Mouse (Mus musculus): Measurements from ENCODE around the gene Gpt2. TPM values are rescaled to one million over a fixed set of nuclear protein-coding genes. Genes with fewer than 3 reads are reported as not detected.
A peak's percentile ranks its signal among the peaks of the same experiment; 100 is the strongest.

The Gpt2 gene
- total RNA-seq, 1 experiment, result 31.9 TPM

GRCm38 (mm10) chr8:85555181-85556145 is 63.1 kb downstream of the Gpt2 start, which contains the start of gene Dnaja2:
Gene Dnaja2, minus strand, starts transcription at chr8:85555344.
- Histone ChIP-seq H3K9me3 (ENCODE audit: control insufficient read depth, insufficient read depth, low read depth, low read length) (no peaks in the 10 kb centered on the region), H3K36me3 (ENCODE audit: control insufficient read depth, insufficient read depth, low read length, poor library complexity, severe bottlenecking) (peaks cover 11% of the 10 kb centered on the region), H3K27ac (ENCODE audit: insufficient read depth, low read depth, low read length, poor library complexity, severe bottlenecking) (peak within 1 kb of the TSS; percentile 98), H3K9ac (ENCODE audit: insufficient read depth, low read depth, low read length, poor library complexity, severe bottlenecking) (peak within 1 kb of the TSS; percentile 100), H3K4me1 (ENCODE audit: control insufficient read depth in 2 of 2, insufficient read depth in 2 of 2, low read length in 2 of 2, poor library complexity in 1 of 2) (peaks cover 2 to 3% of the 10 kb centered on the region in 2 experiments; a peak in 2 of 4 replicates), H3K4me3 (ENCODE audit: insufficient read depth in 1 of 2, low read depth in 1 of 2, low read length in 2 of 2, poor library complexity in 1 of 2, severe bottlenecking in 1 of 2) (peak within 1 kb of the TSS; percentile 75 to 100)
- in situ Hi-C loops (cut with MboI; ENCODE audit: low sequenced_read_pairs in 2 of 2, unreplicated experiment in 2 of 2), result no loop called here
- TF ChIP-seq ZNF384 (IDR thresholded peaks at IDR 0.05; ENCODE audit: low read depth, low read length) (no peak), CHD2 (IDR thresholded peaks at IDR 0.05; ENCODE audit: low read depth, low read length) (peak; percentile 24; the same call in 1 of the 2 replicates), HCFC1 (IDR thresholded peaks at IDR 0.05; ENCODE audit: borderline replicate concordance, insufficient read depth, low read length) (peak; percentile 79; the same call in 1 of the 2 replicates), ZC3H11A (IDR thresholded peaks at IDR 0.05; ENCODE audit: borderline replicate concordance, low read depth, low read length) (no peak)
- DNase-seq (ENCODE audit: low read depth, low spot score), result peak; percentile 65

- Histone ChIP-seq H3K4me1 (ENCODE audit: control insufficient read depth in 2 of 2, insufficient read depth in 2 of 2, low read length in 2 of 2, poor library complexity in 1 of 2) (peaks cover 2 to 3% of the 10 kb centered on the region in 2 experiments; a peak in 2 of 4 replicates), H3K4me3 (ENCODE audit: insufficient read depth in 1 of 2, low read depth in 1 of 2, low read length in 2 of 2, poor library complexity in 1 of 2, severe bottlenecking in 1 of 2) (no peak overlapping the region), H3K9me3 (ENCODE audit: control insufficient read depth, insufficient read depth, low read depth, low read length) (no peaks in the 10 kb centered on the region), H3K9ac (ENCODE audit: insufficient read depth, low read depth, low read length, poor library complexity, severe bottlenecking) (no peak overlapping the region; the same call in 1 of the 2 replicates), H3K36me3 (ENCODE audit: control insufficient read depth, insufficient read depth, low read length, poor library complexity, severe bottlenecking) (peaks cover 5% of the 10 kb centered on the region), H3K27ac (ENCODE audit: insufficient read depth, low read depth, low read length, poor library complexity, severe bottlenecking) (no peak overlapping the region)
- in situ Hi-C loops (cut with MboI; ENCODE audit: low sequenced_read_pairs in 2 of 2, unreplicated experiment in 2 of 2), result no loop called here
- no peak for DNase-seq (ENCODE audit: low read depth, low spot score)
- no peak for TF ChIP-seq MAFK (IDR thresholded peaks at IDR 0.05; ENCODE audit: insufficient read depth, low read depth, low read length)
- TF ChIP-seq ZNF384 (IDR thresholded peaks at IDR 0.05; ENCODE audit: low read depth, low read length), result no peak
- TF ChIP-seq HCFC1 (IDR thresholded peaks at IDR 0.05; ENCODE audit: borderline replicate concordance, insufficient read depth, low read length), result no peak
- no peak for TF ChIP-seq ZC3H11A (IDR thresholded peaks at IDR 0.05; ENCODE audit: borderline replicate concordance, low read depth, low read length)
- TF ChIP-seq CHD2 (IDR thresholded peaks at IDR 0.05; ENCODE audit: low read depth, low read length), result no peak
These were observed 64.7 kb downstream of the Gpt2 start for GRCm38 (mm10) chr8:85556986-85557600.

GRCm38 (mm10) chr8:85557601-85557986 is 65.2 kb downstream of the Gpt2 start:
- DNase-seq (ENCODE audit: low read depth, low spot score), result no peak
- TF ChIP-seq MAFK (IDR thresholded peaks at IDR 0.05; ENCODE audit: insufficient read depth, low read depth, low read length), result peak; percentile 50; the same call in 1 of the 2 replicates
- no peak for TF ChIP-seq HCFC1 (IDR thresholded peaks at IDR 0.05; ENCODE audit: borderline replicate concordance, insufficient read depth, low read length)
- TF ChIP-seq CHD2 (IDR thresholded peaks at IDR 0.05; ENCODE audit: low read depth, low read length), result no peak

GRCm38 (mm10) chr8:85559201-85559600 is 66.8 kb downstream of the Gpt2 start:
- Histone ChIP-seq H3K4me1 (ENCODE audit: control insufficient read depth in 2 of 2, insufficient read depth in 2 of 2, low read length in 2 of 2, poor library complexity in 1 of 2) (0 out of 4 replicates have a peak, but pooled peaks cover 0 to 1% of the 10 kb centered on the region in 2 experiments), H3K36me3 (ENCODE audit: control insufficient read depth, insufficient read depth, low read length, poor library complexity, severe bottlenecking) (no peaks in the 10 kb centered on the region), H3K9ac (ENCODE audit: insufficient read depth, low read depth, low read length, poor library complexity, severe bottlenecking) (no peak overlapping the region), H3K9me3 (ENCODE audit: control insufficient read depth, insufficient read depth, low read depth, low read length) (no peaks in the 10 kb centered on the region), H3K27ac (ENCODE audit: insufficient read depth, low read depth, low read length, poor library complexity, severe bottlenecking) (no peak overlapping the region), H3K4me3 (ENCODE audit: insufficient read depth in 1 of 2, low read depth in 1 of 2, low read length in 2 of 2, poor library complexity in 1 of 2, severe bottlenecking in 1 of 2) (no peak overlapping the region)
- no peak for TF ChIP-seq HCFC1 (IDR thresholded peaks at IDR 0.05; ENCODE audit: borderline replicate concordance, insufficient read depth, low read length)
- TF ChIP-seq CHD2 (IDR thresholded peaks at IDR 0.05; ENCODE audit: low read depth, low read length), result no peak
- no peak for TF ChIP-seq ZC3H11A (IDR thresholded peaks at IDR 0.05; ENCODE audit: borderline replicate concordance, low read depth, low read length)
- no peak for TF ChIP-seq MAFK (IDR thresholded peaks at IDR 0.05; ENCODE audit: insufficient read depth, low read depth, low read length)
- TF ChIP-seq ZNF384 (IDR thresholded peaks at IDR 0.05; ENCODE audit: low read depth, low read length), result no peak
- in situ Hi-C loops (cut with MboI; ENCODE audit: low sequenced_read_pairs in 2 of 2, unreplicated experiment in 2 of 2), result no loop called here
- DNase-seq (ENCODE audit: low read depth, low spot score), result no peak

More at GRCm38 (mm10) chr8:85557601-85557986, 65.2 kb downstream of the Gpt2 start:
- no peaks in the 10 kb centered on the region for H3K9me3 ChIP-seq (ENCODE audit: control insufficient read depth, insufficient read depth, low read depth, low read length)
- in situ Hi-C loops (cut with MboI; ENCODE audit: low sequenced_read_pairs in 2 of 2, unreplicated experiment in 2 of 2), result no loop called here
- no peak overlapping the region for H3K4me3 ChIP-seq (ENCODE audit: insufficient read depth in 1 of 2, low read depth in 1 of 2, low read length in 2 of 2, poor library complexity in 1 of 2, severe bottlenecking in 1 of 2)
- H3K4me1 ChIP-seq (ENCODE audit: control insufficient read depth in 2 of 2, insufficient read depth in 2 of 2, low read length in 2 of 2, poor library complexity in 1 of 2), result peaks cover 2 to 3% of the 10 kb centered on the region in 2 experiments; a peak in 2 of 4 replicates
- H3K9ac ChIP-seq (ENCODE audit: insufficient read depth, low read depth, low read length, poor library complexity, severe bottlenecking), result no peak overlapping the region
- H3K27ac ChIP-seq (ENCODE audit: insufficient read depth, low read depth, low read length, poor library complexity, severe bottlenecking), result no peak overlapping the region
- H3K36me3 ChIP-seq (ENCODE audit: control insufficient read depth, insufficient read depth, low read length, poor library complexity, severe bottlenecking), result peaks cover 3% of the 10 kb centered on the region

Data from ES-E14 (cell line).